Mouse (Mus musculus) olfactory bulb, adult 2 months (tissue): ENCODE results near the gene Schip1.

Experiments
- CTCF ChIP-seq: fragments of 200-500 bp; IDR thresholded peaks from 2 replicates; pipeline ENCODE4 v1.5.1; 2012; ENCODE audit warnings: low read depth, mild to moderate bottlenecking, low read length, moderate library complexity; ENCODE audit not compliant: insufficient read depth
- POLR2A ChIP-seq: fragments of 200-500 bp; IDR thresholded peaks from 2 replicates; pipeline ENCODE4 v1.6.1; 2012; ENCODE audit warnings: mild to moderate bottlenecking, low read depth, low read length, moderate library complexity; ENCODE audit not compliant: insufficient read depth

DNA sequence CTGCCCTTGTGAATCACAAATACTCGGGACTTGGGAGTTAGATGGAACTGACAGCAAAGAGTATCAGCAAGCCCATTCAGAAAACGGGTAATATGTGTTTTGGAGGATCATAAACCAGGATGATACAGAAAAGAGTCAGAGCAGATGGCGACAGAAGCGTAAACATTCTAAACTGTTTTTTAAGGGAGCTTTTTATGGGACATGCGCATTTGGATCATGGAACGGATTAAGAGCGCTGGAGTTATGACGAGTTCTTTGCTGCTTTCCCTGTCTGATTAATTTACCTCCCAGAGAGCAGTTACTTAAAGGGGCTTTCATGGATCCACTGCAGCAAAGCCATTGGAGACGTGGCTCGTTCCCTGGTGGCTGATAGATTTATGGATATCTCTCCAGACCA lies 219.0 kb downstream of the Schip1 start:
- TF ChIP-seq CTCF (no peak), POLR2A (no peak)
